Mouse (Mus musculus) myocyte (in vitro differentiated cells): Measurements from ENCODE around the gene H2afy. TPM values are rescaled to one million over a fixed set of nuclear protein-coding genes. Genes with fewer than 3 reads are reported as not detected.

Experiments used
- H3K27me3 ChIP-seq: one replicate; pipeline ENCODE4 v1.6.1; 2011; ENCODE audit not compliant: control insufficient read depth, insufficient read depth, insufficient read length
- H3K36me3 ChIP-seq: one replicate; pipeline ENCODE4 v1.6.1; 2011; ENCODE audit not compliant: control insufficient read depth, insufficient read depth
- H3K4me2 ChIP-seq: one replicate; pipeline ENCODE4 v1.6.1; 2011; ENCODE audit warnings: low read depth, control low read depth
- H3K4me3 ChIP-seq: one replicate; pipeline ENCODE4 v1.5.1; 2011; ENCODE audit warnings: mild to moderate bottlenecking, control low read depth, moderate library complexity
- H3K79me2 ChIP-seq: one replicate; pipeline ENCODE4 v1.6.1; 2011; ENCODE audit not compliant: control insufficient read depth, insufficient read depth
- H3ac ChIP-seq: one replicate; pipeline ENCODE4 v1.6.1; 2011; ENCODE audit not compliant: control insufficient read depth, insufficient read length
- CEBPB ChIP-seq: IDR thresholded peaks from 2 replicates; pipeline ENCODE4 v1.6.1; 2011; ENCODE audit warnings: mild to moderate bottlenecking, moderate library complexity; ENCODE audit not compliant: poor library complexity, insufficient read depth, severe bottlenecking
- E2F4 ChIP-seq: IDR thresholded peaks from one replicate; pipeline ENCODE4 v1.6.1; 2011; ENCODE audit warnings: mild to moderate bottlenecking, control low read depth, moderate library complexity; ENCODE audit not compliant: insufficient read depth
- MAX ChIP-seq: IDR thresholded peaks from one replicate; pipeline ENCODE4 v1.6.1; 2011; ENCODE audit warnings: low read depth, mild to moderate bottlenecking, control low read depth
- MYOD1 ChIP-seq, 3 experiments: IDR thresholded peaks; one replicate each; pipeline ENCODE4 v1.6.1; 2011; ENCODE audit warnings: control low read depth in 2 of 3, low read depth in 2 of 3, mild to moderate bottlenecking in 2 of 3, moderate library complexity in 1 of 3; ENCODE audit not compliant: insufficient read length in 2 of 3, control insufficient read depth in 1 of 3
- MYOG ChIP-seq, 3 experiments: IDR thresholded peaks; one replicate each; pipeline ENCODE4 v1.6.1; 2011; ENCODE audit warnings: control low read depth in 2 of 3, low read depth in 2 of 3, mild to moderate bottlenecking in 2 of 3; ENCODE audit not compliant: insufficient read length in 2 of 3, control insufficient read depth in 1 of 3, insufficient read depth in 1 of 3
- POLR2A ChIP-seq: IDR thresholded peaks from one replicate; pipeline ENCODE4 v1.6.1; 2011; ENCODE audit warnings: low read depth, mild to moderate bottlenecking, control low read depth, moderate library complexity; ENCODE audit not compliant: insufficient read length
- POLR2AphosphoS2 ChIP-seq: IDR thresholded peaks from one replicate; pipeline ENCODE4 v1.6.1; 2011; ENCODE audit warnings: low read depth, control low read depth; ENCODE audit not compliant: insufficient read length
- REST ChIP-seq: IDR thresholded peaks from one replicate; pipeline ENCODE4 v1.6.1; 2011; ENCODE audit warnings: mild to moderate bottlenecking, control low read depth, moderate library complexity; ENCODE audit not compliant: insufficient read depth, insufficient read length
- SRF ChIP-seq: IDR thresholded peaks from one replicate; pipeline ENCODE4 v1.6.1; 2011; ENCODE audit warnings: low read depth; ENCODE audit not compliant: control insufficient read depth, insufficient read length
- TCF12 ChIP-seq: IDR thresholded peaks from one replicate; pipeline ENCODE4 v1.6.1; 2011; ENCODE audit warnings: mild to moderate bottlenecking, control low read depth; ENCODE audit not compliant: poor library complexity, insufficient read depth, severe bottlenecking
- TCF3 ChIP-seq: IDR thresholded peaks from one replicate; pipeline ENCODE4 v1.6.1; 2011; ENCODE audit warnings: low read depth, control low read depth; ENCODE audit not compliant: insufficient read length
- USF1 ChIP-seq: IDR thresholded peaks from one replicate; pipeline ENCODE4 v1.6.1; 2011; ENCODE audit warnings: low read depth, mild to moderate bottlenecking, control low read depth, moderate library complexity
- polyA plus RNA-seq: library from polyadenylated mRNA; unstranded; fragments of >200 nt; fragmentation: generic; extraction: Trizol; gene quantifications from one replicate; pipeline ENCODE4 v1.2.1, GENCODE M21; 2012; ENCODE audit warnings: missing spikeins

Gene H2afy
- polyA plus RNA-seq, 1 experiment: 62.8 TPM

DNA sequence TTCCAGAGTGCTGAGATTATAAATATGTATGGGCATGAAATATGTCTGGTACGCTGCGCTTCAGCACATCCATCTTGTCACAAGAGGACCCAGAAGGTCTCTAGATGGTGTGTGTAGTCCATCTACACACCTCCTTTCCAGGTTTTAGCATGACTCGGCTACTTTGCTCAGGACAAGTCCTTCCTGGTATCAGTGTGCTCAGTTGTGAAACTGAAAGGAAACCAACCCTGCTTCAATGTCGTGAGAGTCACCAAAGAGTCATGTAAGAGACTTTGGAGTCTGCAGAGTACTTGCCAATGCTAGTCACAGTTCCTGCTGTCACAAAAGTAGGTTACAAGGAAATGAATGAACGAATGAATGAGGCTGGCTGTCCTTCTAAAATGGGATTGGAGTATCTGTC is 80.4 kb downstream of the H2afy start:
- no peak overlapping the region for H3K4me2 ChIP-seq
- no peak overlapping the region for H3ac ChIP-seq

DNA sequence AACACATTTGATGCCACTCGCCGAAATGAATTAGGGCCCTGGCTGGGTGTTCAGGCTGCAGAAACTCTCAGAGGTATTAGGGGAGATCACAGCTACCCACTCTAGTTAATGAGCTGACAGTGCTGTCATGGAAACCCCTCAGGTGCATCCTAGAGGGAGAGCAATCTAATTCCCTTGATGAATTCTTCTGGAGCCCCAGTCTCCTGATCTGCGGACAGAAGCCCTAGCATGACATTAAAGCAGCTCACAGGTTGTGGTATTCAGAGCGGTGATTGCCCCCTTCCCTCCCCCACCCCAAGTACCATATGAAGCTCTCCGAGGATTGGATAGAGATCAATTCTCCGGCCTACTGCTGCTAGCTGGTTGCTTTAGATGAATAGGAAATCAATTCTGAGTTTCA is 82.1 kb downstream of the H2afy start:
- Histone ChIP-seq H3ac (no peak overlapping the region), H3K4me3 (no peak overlapping the region), H3K27me3 (no peaks in the 10 kb centered on the region), H3K4me2 (no peak overlapping the region), H3K79me2 (no peaks in the 10 kb centered on the region), H3K36me3 (no peaks in the 10 kb centered on the region)
- TF ChIP-seq TCF12 (no peak), SRF (no peak)

More for the DNA sequence above, 80.4 kb downstream of the H2afy start:
- H3K4me3 ChIP-seq: no peak overlapping the region
- TF ChIP-seq SRF (no peak), TCF3 (no peak)
- no peaks in the 10 kb centered on the region for H3K79me2 ChIP-seq
- no peaks in the 10 kb centered on the region for H3K36me3 ChIP-seq
- no peaks in the 10 kb centered on the region for H3K27me3 ChIP-seq

DNA sequence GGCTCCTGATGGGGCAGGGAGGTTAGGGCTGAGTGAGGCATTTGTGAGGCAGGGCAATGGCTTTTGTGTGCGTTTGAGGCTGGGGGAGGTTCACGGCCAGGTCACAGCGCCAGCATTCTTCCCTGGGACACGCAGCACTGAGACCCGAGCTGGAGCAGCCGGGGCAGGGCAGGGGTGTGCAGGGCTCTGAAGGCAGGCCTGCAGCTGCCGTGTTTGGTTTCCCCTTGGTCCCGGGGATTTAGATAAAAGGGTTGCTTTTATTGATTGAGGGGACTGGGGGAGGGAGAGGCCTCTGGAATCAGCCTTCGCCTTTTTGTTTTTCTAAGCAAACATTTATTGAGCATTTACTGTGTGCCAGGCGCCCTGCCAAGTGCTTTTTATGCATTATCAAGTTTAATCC is 83.4 kb downstream of the H2afy start:
- no peak overlapping the region for H3K4me3 ChIP-seq
- TF ChIP-seq MYOG (IDR thresholded peaks at IDR 0.05; ENCODE audit: control insufficient read depth in 1 of 3, insufficient read depth in 1 of 3, insufficient read length in 2 of 3, low read depth in 2 of 3): peak in 2 of 3 experiments; percentile 41 to 59
- peak in 2 of 3 experiments; percentile 26 to 29 for TF ChIP-seq MYOD1 (IDR thresholded peaks at IDR 0.05; ENCODE audit: control insufficient read depth in 1 of 3, insufficient read length in 2 of 3, low read depth in 2 of 3)
- no peak for TF ChIP-seq USF1
- no peaks in the 10 kb centered on the region for H3K36me3 ChIP-seq
- H3K79me2 ChIP-seq: no peaks in the 10 kb centered on the region
- no peak overlapping the region for H3K4me2 ChIP-seq
- no peaks in the 10 kb centered on the region for H3K27me3 ChIP-seq
- H3ac ChIP-seq: no peak overlapping the region

DNA sequence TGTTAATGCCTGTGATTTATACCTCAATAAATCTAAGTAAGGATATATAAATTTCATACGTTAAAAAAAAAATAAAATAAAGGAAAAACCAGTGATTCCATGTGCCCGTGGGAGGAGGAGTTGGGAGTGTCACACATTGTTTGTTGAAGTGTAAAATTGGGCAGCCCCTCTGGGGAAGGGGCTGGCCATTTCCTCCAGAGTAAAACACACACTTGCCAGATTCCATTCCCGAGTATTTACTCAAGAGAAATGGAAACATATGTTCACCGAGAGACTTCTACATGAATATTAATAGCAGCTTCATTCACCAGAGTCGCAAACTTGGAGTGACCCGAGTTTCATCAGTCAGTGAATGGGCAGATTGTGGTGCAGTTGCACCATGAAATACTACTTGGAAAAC is 85.9 kb downstream of the H2afy start:
- Histone ChIP-seq H3ac (no peak overlapping the region), H3K4me3 (no peak overlapping the region), H3K79me2 (no peaks in the 10 kb centered on the region), H3K4me2 (no peak overlapping the region), H3K27me3 (no peaks in the 10 kb centered on the region), H3K36me3 (no peaks in the 10 kb centered on the region)
- TF ChIP-seq MYOG (IDR thresholded peaks at IDR 0.05; ENCODE audit: control insufficient read depth in 1 of 3, insufficient read depth in 1 of 3, insufficient read length in 2 of 3, low read depth in 2 of 3) (no peak), POLR2A (no peak), TCF12 (no peak), USF1 (no peak), SRF (no peak), REST (no peak), CEBPB (no peak), POLR2AphosphoS2 (no peak), TCF3 (no peak), MAX (no peak), MYOD1 (IDR thresholded peaks at IDR 0.05; ENCODE audit: control insufficient read depth in 1 of 3, insufficient read length in 2 of 3, low read depth in 2 of 3) (no peak), E2F4 (no peak)

DNA sequence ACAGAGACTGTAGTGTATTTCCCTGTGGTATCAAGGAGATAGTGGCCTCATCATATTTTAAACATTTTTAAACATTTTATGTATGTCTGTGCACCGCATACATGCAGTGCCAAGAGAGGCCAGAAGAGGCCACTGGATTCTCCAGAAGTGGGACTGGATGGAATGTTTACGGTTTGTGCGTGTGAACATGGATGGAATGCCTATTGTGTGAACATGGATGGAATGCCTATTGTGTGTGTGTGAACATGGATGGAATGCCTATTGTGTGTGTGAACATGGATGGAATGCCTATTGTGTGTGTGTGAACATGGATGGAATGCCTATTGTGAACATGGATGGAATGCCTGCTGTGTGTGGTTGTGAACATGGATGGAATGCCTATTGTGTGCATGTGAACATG is 93.9 kb downstream of the H2afy start:
- Histone ChIP-seq H3ac (no peak overlapping the region), H3K4me3 (no peak overlapping the region)

DNA sequence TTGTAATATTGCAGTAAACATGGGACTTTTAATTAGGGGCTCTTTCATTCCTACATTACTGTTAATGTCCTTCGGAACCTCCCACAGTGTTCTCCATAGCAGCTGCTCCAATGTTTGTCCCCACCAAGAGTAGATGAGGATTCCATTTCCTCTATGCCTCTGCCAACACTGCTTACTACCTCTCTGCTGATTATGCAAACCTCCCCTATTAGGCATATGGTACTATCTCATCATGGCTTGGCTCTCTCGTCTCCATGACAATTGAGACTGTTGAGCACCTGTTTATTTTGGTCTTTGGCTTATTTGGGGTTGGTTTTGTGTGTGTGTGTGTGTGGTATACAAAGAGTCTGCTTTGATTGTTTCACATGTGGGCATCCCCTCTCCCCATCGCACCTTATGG is 95.5 kb downstream of the H2afy start:
- no peaks in the 10 kb centered on the region for H3K36me3 ChIP-seq
- H3K79me2 ChIP-seq: no peaks in the 10 kb centered on the region
- H3K4me3 ChIP-seq: no peak overlapping the region
- TF ChIP-seq MYOD1 (IDR thresholded peaks at IDR 0.05; ENCODE audit: control insufficient read depth in 1 of 3, insufficient read length in 2 of 3, low read depth in 2 of 3) (no peak), MAX (no peak), SRF (no peak), POLR2AphosphoS2 (no peak), TCF12 (no peak), CEBPB (no peak), POLR2A (no peak), TCF3 (no peak), MYOG (IDR thresholded peaks at IDR 0.05; ENCODE audit: control insufficient read depth in 1 of 3, insufficient read depth in 1 of 3, insufficient read length in 2 of 3, low read depth in 2 of 3) (no peak), USF1 (no peak), REST (no peak), E2F4 (no peak)
- H3K4me2 ChIP-seq: no peak overlapping the region
- H3K27me3 ChIP-seq: peaks cover 6% of the 10 kb centered on the region
- no peak overlapping the region for H3ac ChIP-seq

More for the DNA sequence above, 93.9 kb downstream of the H2afy start:
- Histone ChIP-seq H3K79me2 (no peaks in the 10 kb centered on the region), H3K27me3 (peaks cover 6% of the 10 kb centered on the region), H3K4me2 (no peak overlapping the region), H3K36me3 (no peaks in the 10 kb centered on the region)
- TF ChIP-seq SRF (no peak), TCF12 (no peak), E2F4 (no peak), CEBPB (no peak), MYOD1 (IDR thresholded peaks at IDR 0.05; ENCODE audit: control insufficient read depth in 1 of 3, insufficient read length in 2 of 3, low read depth in 2 of 3) (no peak), USF1 (no peak), REST (no peak), MAX (no peak), MYOG (IDR thresholded peaks at IDR 0.05; ENCODE audit: control insufficient read depth in 1 of 3, insufficient read depth in 1 of 3, insufficient read length in 2 of 3, low read depth in 2 of 3) (no peak), POLR2AphosphoS2 (no peak), TCF3 (no peak), POLR2A (no peak)
